Mouse (Mus musculus) common myeloid progenitor, adult 5-6 weeks (primary cell): ENCODE results near the gene Zfp148. TPM values are rescaled to one million over a fixed set of nuclear protein-coding genes. Genes with fewer than 3 reads are reported as not detected.
"Not testable (repeated sequence)": the region's sequence is repeated elsewhere in the genome, so short reads cannot be mapped to it uniquely, and the experiment has no call there.

ENCODE experiments used
- ATAC-seq: replicated peaks from 2 replicates; pipeline ENCODE4 v1.8.0; 2016; ENCODE audit warnings: low read depth, mild to moderate bottlenecking, moderate TSS enrichment, inconsistent platforms; ENCODE audit not compliant: poor library complexity, severe bottlenecking
- total RNA-seq: library from RNA; stranded (forward); fragments of 200-1000, 187-1606 nt; gene quantifications from 2 replicates; pipeline ENCODE4 v1.2.3, GENCODE M21; 2017

Zfp148 gene
- total RNA-seq, 1 experiment from 2014 or later = 36.4 TPM

DNA sequence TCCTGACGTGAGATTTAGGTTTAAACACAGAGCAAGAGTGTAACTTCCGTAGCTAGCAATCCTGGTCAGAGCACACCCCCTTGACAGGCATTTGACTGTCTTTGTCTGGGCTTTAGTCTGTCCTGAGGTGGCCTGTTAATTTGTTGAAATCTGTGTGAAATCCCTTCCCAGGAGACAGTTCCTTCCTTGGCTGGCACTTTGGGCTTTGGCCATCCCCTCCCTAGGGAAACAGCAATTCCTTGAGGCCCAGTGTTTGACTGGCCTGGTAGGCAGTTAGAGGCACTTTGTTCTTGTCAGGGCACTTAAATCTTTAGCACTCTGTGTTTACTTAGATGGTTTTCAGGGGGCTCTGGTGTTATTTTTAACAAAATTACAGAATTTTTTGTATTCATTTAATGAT, 73.7 kb downstream of the Zfp148 start:
- ATAC-seq = no peak

DNA sequence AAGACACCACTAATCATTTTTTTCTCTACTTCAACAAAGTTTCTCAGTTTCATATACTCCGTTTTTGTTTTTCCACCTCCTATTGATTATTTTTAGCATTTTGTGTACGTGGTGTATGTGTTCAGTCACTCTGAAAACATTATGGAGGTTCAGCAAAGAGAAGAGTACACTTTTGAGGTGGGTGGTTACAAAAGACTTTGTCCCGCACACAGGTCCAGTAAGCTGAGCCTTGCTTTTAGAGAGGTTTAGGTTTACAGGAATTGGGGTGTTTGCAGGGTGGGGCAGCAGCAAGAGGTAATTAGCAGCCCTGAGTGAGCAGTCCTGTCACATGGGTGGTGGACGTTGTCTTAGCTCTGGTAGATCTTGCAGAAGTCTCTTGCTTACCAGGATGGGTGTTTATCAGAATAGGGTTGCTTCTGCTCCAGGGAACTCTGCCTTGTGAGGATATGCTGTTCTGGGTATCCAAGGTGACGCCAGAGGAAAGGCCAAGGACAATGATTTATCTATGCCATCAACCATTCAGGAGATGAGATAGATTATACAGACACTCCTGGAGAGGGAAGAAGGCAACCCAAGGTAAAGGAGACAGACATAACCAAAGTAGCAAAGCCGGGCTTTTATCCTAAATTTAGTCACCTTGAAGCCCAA, 74.8 kb downstream of the Zfp148 start:
- ATAC-seq = no peak

DNA sequence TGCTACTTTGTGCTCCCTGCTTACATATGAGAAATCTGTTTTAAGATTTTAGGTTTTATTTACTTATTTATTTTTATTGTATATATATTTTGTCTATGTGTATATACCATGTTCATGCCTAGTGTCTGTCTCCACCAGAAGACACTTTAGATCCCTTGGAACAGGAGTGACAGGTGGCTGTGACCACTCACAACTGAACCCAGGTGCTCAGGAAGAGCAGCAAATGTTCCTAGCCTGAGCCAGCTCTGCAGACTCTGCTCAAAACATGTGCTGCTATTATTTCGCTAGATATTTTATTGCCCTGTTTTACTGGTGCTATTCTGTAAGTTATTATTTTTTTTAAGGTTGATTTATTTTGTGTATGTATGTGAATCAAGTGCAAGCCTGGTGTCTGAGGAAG, 78.5 kb downstream of the Zfp148 start:
- no peak for ATAC-seq

DNA sequence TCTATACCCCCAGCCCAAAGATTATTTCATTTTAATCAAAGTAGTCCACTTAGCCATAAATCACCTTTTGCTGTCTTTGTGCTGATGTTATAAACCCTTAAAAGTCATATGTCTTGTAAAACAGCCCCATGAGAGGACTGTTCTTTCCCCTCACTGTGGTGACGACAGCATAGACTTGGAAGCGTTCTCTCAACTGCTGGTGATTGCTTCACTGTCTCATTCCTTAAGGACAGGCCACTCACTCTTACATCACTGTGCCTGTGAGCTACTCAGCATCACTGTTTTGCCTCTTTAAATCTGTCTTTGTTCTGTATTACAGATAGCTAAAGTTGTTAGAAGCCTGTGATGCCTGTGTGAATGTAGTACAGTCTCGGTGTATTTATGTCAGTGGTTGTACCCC, 80.8 kb downstream of the Zfp148 start:
- no peak for ATAC-seq

DNA sequence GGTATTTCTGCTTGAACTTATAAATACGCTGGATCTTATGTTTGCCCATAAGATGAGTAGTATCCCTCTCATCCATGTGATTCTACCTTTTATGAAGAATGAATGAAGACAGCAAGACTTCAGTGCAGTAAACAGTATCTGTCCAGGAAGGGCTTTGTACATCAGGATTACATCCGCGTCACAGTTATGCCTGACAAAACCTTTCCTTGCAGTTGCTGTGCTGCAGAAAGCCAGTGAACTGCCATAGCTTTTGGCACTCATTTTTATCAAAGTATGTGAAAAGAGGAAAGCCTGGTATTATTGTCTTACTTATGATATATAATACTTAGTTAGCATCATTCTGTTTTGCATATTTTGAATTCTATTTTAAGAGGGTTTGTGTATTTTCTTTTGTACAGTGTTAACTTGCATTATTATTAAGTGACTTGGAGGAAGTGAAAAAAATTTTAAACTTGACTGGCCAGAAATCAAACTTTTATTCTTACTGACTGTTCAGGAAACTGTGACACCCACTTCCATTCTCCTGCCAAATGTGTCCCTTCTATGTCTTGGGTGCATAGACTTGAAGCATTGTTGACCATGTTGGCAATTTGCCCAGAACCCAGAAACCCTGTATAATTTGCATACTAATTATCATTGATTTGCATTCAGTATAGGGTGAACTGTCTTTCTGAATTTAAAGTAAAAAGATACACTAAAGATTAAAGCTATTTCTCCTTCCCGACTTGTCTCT, 84.0 kb downstream of the Zfp148 start:
- no peak for ATAC-seq

DNA sequence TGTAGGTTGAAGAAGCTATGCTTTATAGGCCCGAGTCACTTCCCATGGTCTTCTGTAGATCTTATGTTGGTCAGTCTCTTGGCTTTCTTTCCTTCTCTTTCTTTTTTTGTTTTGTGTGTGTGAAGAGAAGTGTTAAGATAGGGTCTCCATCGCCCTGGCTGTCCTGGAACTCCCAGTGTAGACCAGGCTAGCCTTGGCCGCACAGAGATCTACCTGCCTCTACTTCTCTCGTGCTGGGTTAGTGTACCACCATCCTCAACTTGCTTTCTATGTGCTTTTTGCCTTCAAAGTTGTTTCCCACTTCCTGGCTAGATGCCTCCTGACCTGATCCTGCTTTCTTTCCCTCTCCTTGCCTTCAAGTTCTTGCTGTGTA, 84.6 kb downstream of the Zfp148 start:
- ATAC-seq = no peak

DNA sequence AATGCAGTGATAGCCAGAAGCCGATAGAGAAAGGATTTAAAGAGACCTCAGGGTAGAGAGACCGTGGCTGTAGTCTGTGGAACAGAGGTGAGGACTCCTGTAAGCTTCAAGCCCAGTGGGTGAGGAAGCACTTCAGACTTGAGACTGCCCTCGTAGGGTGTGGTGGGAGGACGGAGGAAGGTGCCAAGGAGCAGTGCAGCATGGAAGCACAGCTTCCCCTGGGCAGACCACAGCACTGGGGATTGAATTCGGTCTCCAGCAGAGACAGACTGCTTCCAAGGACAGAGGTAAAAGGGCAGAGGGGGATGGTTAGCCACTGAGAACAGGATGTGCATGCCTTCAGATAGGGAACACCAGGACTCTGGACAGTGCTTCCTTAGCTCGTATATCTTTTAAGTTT, 86.8 kb downstream of the Zfp148 start:
- no peak for ATAC-seq

DNA sequence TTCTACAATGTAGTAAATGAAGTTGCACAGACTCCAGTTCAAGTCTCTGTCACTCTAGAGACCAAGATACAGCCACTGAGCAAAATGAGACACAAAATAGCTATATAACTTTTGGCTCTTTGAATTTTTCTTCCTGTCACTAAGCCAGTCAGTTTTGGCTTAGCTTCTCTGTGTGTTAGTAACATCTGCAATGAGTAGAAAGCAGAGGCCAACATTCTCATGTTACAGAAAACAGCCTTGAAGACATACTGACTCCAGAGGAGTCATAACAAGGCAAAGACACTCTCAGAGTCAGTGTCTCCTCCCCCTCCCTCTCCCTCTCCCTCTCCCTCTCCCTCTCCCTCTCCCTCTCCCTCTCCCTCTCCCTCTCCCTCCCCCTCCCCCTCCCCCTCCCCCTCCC, 89.3 kb downstream of the Zfp148 start:
- ATAC-seq = no peak

DNA sequence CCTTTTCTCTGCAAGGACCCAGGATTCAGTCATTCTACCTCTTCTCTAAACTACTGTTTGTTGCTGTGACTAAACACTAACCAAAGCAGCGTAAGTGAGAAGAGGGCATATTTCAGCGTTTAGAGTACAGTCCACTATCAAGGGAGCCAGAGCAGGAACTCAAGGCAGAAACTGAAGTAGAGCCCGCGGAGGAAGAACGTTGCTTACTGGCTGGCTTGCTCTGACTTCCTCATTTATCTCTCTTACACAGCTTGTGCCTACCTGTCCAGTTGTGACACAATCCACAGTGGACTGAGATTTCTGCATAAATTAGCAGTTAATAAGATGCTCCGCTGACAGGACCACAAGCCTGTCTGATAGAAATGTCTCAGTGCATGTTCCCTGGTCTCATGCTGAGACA, 93.7 kb downstream of the Zfp148 start:
- ATAC-seq = 0 out of 2 replicates have a peak, but pooled peaks have one; percentile 22

DNA sequence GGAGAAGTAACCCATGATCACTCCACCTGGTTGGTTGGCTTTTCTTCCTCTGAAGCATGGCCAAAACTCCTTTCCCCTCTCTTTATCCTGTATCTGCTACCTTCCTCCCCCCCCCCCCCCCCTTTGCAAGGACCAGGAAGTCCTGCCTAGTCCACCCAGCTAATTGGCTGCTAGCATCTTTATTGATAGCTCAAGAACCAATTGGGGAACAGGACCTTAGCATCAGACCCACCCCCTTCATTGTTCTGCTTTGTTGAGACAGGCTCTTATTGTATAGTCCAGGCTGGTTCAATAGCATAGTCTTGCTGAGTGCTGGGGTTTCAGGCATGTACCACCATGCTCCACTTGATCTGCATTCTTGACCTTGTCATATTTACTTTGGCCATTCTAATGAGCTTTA, 99.3 kb downstream of the Zfp148 start:
- ATAC-seq = no peak

DNA sequence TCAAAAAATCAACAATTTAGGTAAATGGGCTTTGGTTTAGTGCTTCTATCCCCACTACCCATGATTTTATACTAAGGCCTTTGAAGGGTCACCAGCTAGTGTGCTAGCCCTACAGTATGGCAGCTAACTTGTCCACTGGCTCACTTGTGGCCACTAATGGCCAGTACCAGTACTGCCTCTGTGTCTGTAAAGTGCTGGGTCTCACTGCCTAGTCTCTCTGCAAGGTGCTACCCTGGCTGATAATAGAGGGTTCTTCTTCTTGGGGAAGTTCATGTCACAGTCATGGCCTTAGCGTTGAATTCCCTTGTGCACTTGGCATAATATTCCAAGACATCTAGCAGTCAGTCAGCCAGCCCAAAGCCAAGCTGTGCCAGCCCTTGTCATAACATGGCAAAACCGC, 100.5 kb downstream of the Zfp148 start:
- ATAC-seq = peak; percentile 81

DNA sequence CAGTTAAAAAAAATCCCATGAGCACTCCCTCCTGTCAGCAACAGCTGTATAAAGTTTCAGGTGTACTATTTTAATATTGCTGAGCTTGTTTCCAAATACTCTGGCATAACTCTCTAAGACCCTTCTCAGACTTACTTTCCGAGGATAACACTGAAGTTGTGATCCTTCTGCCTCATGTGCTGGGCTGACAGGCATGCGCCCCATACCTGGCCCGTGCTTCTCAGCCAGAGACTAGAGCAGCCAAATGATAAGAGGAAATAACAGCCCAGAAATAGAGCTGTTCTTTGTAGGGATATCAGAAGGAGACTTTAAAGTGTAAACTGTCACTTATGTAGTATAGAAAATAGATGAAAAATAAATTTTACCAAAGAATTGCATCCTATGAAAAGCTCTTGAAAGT, 101.7 kb downstream of the Zfp148 start:
- ATAC-seq = no peak

DNA sequence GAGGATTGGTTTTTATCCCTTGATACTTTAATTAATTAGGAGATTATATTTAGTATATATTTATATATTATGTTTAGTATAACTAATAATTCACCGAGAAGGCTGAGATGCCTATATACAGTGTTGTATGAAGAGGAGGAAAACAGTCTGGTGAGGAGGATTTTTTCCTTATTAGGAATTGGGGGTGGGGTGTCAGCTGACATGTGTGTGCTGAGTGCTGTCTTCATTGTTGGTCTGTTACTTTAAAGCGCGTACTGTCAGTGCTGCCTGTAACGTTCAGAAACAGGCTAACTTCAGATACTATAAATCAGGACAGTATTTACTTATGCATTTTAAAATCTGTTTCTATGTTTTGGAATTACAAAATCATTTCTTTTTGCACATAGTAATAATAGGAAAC, 107.1 kb downstream of the Zfp148 start:
- ATAC-seq = no peak

DNA sequence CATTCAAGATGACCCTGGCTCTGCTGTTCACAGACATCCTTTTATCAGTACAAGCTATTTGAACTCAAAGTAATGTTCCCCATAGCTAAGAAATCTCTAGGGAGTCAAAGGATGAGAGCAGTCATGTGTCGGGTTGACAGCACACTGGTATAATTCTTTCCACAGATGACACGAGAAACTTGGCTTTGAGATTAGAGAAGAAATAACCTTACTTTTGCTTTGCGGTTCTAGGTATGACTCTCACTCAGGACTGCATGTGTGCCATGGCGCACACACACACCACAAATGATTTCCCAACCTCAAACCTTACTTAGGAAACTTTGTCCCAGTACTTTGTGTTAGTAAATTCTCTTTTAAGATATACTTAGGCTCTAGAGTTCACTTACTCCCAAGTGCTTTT, 113.7 kb downstream of the Zfp148 start:
- ATAC-seq = no peak

DNA sequence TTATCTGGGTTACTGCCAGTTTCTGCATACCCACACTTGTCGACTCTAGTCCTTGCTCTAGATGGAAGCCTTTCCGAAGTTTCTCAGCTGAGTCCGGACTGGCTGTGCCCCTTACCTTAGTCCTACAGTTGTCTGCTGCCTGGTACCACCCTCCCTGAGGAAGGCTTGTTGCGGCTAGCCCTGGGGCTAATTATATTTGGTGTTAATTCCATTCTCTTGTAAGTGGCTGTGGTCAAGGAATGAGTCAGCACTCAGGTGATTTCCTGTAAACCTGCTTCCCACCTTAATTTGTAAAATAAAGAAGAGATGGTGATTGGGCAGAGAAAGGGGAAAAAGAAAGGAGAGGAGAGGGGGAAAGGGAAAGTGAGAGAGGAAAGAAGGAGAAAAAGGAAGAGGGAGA, 127.4 kb downstream of the Zfp148 start:
- no peak for ATAC-seq

DNA sequence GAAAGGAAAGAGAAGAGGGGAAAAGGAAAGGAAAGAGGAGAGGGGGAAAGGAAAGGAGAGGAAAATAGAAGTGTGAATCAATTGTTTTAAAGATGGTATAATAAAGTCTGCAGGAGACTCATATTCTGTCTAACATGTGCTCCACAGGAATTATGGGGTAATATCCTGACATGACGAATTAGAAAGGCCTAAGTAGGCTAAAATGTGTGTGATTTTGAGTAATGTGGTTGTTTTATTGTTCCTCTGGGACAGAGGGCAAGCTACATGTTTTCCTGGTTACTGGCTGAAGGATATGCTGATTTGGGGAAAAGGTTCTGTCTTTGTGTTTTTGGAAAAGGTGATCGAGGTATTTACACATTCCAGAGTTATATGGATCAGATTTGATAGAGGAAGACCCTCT, 128.6 kb downstream of the Zfp148 start:
- ATAC-seq = not testable (repeated sequence)

DNA sequence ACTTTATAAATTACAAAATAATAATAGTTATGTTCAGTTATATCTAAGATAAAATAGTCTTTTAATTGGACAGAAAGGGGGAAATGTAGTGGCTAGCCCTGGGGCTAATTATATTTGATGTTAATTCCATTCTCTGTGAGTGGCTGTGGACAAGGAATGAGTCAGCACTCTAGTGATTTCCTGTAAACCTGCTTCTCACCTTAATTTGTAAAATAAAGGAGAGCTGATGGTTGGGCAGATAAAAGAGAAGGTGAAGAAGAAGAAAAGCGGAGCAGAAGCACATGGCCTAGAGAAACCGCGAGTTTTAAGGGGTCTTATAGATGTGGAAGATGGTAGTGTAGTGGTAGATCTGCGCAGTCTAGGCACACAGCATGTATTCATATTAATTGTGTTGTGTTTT, 130.2 kb downstream of the Zfp148 start:
- not testable (repeated sequence) for ATAC-seq

DNA sequence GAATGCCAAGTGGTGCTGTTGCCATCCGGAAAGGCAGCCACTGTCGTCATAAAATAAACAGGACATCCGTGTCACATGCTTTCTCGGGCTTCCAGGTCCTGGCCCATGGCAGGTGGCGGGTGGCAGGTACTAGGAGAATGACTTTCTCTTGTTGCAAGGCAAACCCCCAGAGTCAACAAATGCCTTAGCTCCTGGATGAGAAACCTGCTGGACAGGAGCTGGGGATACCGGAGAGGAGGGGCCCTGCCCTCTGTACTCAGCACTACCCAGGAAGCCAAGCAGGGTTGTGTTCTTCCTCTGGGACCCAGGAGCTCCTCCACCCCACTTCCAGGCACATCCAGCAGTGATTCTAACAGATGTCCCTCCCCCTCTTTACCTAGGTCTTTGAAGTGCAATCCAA, 131.9 kb downstream of the Zfp148 start:
- no peak for ATAC-seq

DNA sequence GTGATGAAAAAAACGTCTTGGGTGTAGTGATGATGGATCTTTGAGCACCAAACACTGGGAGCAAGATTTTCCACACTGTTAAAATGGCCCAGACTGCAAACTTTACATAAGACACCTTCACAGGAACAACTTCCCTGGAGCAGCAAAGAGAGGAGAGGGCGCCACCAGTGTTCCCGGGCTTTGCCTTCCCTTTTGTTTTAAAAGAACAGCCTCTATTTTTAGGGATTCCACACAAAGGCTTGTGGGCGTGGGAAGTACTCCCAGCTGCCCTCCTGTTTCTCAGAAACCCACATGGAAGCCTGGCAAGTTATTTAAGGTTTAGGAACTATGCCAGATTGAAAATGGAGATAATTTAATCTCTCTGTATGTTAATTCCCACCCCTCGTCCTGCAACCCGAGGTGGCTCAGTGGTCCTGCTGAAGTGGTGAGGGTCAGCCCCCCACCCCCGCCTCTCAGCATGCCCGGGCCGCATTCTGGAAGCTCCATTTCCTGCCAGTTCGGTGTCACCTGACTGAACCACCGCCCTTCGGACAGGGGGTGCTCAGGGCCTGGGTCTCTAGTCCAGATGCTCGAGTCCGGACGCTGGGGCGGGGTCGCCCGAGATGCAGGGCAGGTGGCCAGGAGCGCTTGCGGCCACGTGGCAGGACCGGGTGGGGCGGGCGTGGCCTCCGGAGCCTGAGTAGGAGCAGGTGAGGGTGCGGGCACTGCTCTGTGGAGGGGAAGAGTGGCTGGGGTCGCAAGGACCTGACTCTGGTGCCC, 136.3 kb downstream of the Zfp148 start, which contains the start of gene Slc12a8:
Gene Slc12a8, plus strand, starts transcription at position 522 of the 759 bp plus-strand sequence.
- no peak for ATAC-seq

DNA sequence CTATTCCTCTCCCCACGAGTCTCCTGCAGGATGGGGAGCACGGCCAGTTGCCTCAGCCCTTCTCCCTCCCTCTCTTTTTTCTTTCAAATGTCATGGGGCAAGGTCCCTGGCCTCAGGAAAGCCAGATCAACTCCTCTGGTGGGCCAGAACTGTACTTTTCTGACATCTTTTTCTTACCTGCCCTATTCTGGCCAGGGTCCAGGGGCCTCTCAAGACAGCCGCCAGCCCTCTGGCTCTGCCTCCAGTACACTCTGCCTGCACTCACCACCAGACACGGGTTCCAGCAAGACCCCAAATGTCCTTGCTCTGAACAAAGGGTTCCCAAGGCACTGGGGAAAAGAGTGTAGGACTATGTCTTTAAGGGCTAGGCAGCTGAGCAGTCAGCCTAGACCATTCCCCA, 137.0 kb downstream of the Zfp148 start:
- ATAC-seq = no peak

DNA sequence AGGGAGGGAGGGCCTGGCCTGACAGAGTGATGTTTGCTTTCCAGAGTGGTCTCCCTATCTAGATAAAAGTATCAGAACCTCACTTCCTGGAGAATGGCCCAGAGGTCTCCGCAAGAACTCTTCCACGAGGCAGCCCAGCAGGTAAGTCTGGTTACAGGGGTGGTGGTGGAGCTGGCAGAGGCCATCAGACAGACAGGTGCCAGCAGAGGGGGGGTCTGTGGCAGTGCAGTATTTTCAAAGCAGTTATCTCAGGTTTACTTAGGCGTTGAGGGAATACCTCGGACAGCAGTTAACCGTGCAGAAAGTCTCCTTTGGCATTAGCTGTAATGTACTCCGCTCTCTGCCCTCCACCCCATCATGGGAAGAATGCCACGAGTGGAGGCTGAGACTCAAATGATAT, 137.6 kb downstream of the Zfp148 start:
- ATAC-seq = no peak
